ENCODE assay signal across 22 mouse cellular contexts in the genomic region with DNA sequence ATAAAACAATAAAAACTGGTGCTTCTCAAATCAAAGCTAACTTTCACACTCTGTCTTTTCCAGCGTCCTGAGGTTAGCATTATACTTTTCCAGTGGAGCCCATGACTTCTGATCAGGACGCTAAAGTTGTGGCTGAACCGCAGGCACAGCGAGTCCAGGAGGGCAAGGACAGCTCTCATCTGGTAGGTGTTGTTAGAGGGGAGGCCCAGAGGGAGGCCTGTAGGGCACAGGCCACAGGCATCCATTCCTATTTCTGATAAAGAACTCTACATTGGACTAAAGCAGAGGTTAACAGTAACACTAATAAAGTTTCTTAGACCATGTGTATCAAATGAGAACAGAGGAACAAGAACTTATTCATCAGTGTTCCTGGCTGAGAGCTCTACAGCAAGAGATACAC.
"Had no signal": no experiment of that assay in that cellular context is flagged by ENCODE, and none has a peak within 500 bp of the region (broad histone marks: within the 10 kb centered on the region; RNA-seq: fewer than 3 reads in every experiment).

No protein-coding gene starts in this region.

- H3K27ac ChIP-seq: heart, embryonic 13.5 days; hindbrain, embryonic 13.5 days; hindbrain, embryonic 15.5 days; hindbrain, postnatal 0 days; left cerebral cortex, adult 2 months; limb, embryonic 10.5 days; limb, embryonic 12.5 days; liver, embryonic 14.5 days had no signal

- DNase-seq: forebrain, postnatal 0 days; gastrocnemius, postnatal 14 days; gastrocnemius, postnatal 36 days; heart, adult 18-20 months; heart, postnatal 10 days; heart, postnatal 36 days; kidney, adult 18-20 months; kidney, adult 8-10 months; kidney, postnatal 10 days; kidney, postnatal 25 days; kidney, postnatal 4 days; layer of hippocampus, adult 9-11 months had no signal

- H3K9me3 ChIP-seq: heart, embryonic 13.5 days; hindbrain, embryonic 13.5 days; hindbrain, embryonic 15.5 days; limb, embryonic 10.5 days; limb, embryonic 12.5 days; liver, embryonic 12.5 days had no signal

- H3K4me3 ChIP-seq: heart, embryonic 13.5 days; hindbrain, embryonic 13.5 days; hindbrain, embryonic 15.5 days; left cerebral cortex, adult 2 months; limb, embryonic 10.5 days; limb, embryonic 12.5 days; liver, embryonic 12.5 days had no signal

- H3K4me2 ChIP-seq: heart, embryonic 11.5 days; heart, embryonic 13.5 days; hindbrain, embryonic 13.5 days; hindbrain, embryonic 15.5 days; limb, embryonic 12.5 days had no signal

- H3K9ac ChIP-seq: forebrain, postnatal 0 days; heart, embryonic 13.5 days; hindbrain, embryonic 13.5 days; hindbrain, embryonic 15.5 days; limb, embryonic 12.5 days; liver, embryonic 12.5 days; liver, embryonic 14.5 days had no signal

- ATAC-seq: forebrain, postnatal 0 days; hindbrain, postnatal 0 days; liver, embryonic 12.5 days had no signal

- H3K27me3 ChIP-seq: heart, embryonic 13.5 days; hindbrain, embryonic 13.5 days; hindbrain, embryonic 15.5 days; limb, embryonic 12.5 days; liver, embryonic 12.5 days had no signal

- H3K4me1 ChIP-seq: hindbrain, embryonic 13.5 days; hindbrain, embryonic 15.5 days; limb, embryonic 10.5 days; limb, embryonic 12.5 days had no signal
